Mouse (Mus musculus): Measurements from ENCODE around the gene Snx25. TPM values are rescaled to one million over a fixed set of nuclear protein-coding genes. Genes with fewer than 3 reads are reported as not detected.
A peak's percentile ranks its signal among the peaks of the same experiment; 100 is the strongest.

Gene Snx25
- polyA plus RNA-seq, 1 experiment from 2014 or later, result 7.4 TPM

DNA sequence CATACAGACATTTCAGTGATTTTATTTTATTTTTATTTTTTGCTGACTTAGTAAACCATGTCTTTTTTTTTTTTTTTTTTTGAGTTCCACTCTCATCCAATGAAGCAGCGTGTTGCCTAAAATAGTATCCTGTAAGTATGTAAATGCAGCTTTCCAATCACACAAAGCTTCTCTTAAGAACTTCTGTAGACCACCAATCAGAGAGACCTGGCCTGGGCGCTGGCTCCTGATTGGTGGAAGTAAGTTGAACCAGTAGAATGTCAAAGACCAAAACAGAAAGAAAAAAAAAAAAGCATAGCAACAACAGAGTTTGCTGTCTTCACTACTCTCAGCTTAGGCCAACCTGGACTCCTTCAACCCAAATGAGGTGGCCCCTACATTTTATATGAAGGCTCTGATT is 141.7 kb downstream of the Snx25 start:
- H3K4me1 ChIP-seq (ENCODE audit: control insufficient read depth, insufficient read depth, low read length), result no peaks in the 10 kb centered on the region
- WGBS, result 59% methylated on average over 2 of the region's 2 CpGs
- no peak overlapping the region for H3K4me3 ChIP-seq (ENCODE audit: low read length)
- no peaks in the 10 kb centered on the region for H3K9me3 ChIP-seq (ENCODE audit: control insufficient read depth, low read length)
- H3K27ac ChIP-seq (ENCODE audit: low read depth, low read length), result no peak overlapping the region
- H3K36me3 ChIP-seq (ENCODE audit: control insufficient read depth, insufficient read depth, low read length), result no peaks in the 10 kb centered on the region
- no peak overlapping the region for H3K9ac ChIP-seq (ENCODE audit: low read depth, low read length)
- H3K27me3 ChIP-seq (ENCODE audit: control insufficient read depth, insufficient read depth, low read length), result no peaks in the 10 kb centered on the region
- ATAC-seq (ENCODE audit: low FRiP score, low TSS enrichment), result peak; percentile 35; the same call in 1 of the 2 replicates
- H3K4me2 ChIP-seq (replicated peaks; ENCODE audit: low read depth, low read length), result peak overlapping the region; percentile 19; the same call in 1 of the 2 replicates

DNA sequence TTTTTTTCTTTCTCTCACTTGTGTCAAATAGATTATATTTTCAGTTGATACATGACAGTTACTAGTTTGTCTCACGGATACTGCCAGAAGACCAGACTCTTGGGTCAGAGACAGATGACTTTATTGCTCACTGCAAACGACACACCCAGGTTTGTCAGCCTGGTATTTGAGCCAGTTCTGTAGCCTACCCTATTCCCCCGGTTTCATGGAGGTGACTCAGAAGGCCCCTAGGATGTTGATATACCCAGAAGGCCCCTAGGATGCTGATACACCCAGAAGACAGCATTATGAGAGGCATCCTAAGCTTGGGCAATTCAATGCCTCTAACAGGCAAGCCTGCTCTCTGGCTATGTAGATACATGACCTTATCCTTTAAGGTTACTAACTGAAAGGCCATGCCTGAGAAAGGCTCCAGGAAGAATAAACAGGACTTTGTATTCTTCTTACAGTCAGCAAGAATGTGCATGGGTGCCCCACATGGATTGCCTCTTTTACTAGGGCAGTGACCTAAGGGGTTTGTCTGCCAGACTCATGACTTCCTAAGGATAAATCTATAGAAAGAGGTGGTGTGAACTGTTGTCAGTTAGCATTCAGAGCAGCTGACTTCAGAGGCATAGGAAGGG is 144.8 kb downstream of the Snx25 start:
- 49% methylated on average over 3 of the region's 3 CpGs for WGBS
- no peak for ATAC-seq (ENCODE audit: low FRiP score, low TSS enrichment)
- H3K27me3 ChIP-seq (ENCODE audit: control insufficient read depth, insufficient read depth, low read length), result no peaks in the 10 kb centered on the region
- H3K36me3 ChIP-seq (ENCODE audit: control insufficient read depth, insufficient read depth, low read length), result no peaks in the 10 kb centered on the region
- H3K4me2 ChIP-seq (replicated peaks; ENCODE audit: low read depth, low read length), result no peak overlapping the region
- no peak overlapping the region for H3K9ac ChIP-seq (ENCODE audit: low read depth, low read length)
- no peaks in the 10 kb centered on the region for H3K4me1 ChIP-seq (ENCODE audit: control insufficient read depth, insufficient read depth, low read length)
- no peak overlapping the region for H3K27ac ChIP-seq (ENCODE audit: low read depth, low read length)
- H3K9me3 ChIP-seq (ENCODE audit: control insufficient read depth, low read length), result no peaks in the 10 kb centered on the region
- no peak overlapping the region for H3K4me3 ChIP-seq (ENCODE audit: low read length)

DNA sequence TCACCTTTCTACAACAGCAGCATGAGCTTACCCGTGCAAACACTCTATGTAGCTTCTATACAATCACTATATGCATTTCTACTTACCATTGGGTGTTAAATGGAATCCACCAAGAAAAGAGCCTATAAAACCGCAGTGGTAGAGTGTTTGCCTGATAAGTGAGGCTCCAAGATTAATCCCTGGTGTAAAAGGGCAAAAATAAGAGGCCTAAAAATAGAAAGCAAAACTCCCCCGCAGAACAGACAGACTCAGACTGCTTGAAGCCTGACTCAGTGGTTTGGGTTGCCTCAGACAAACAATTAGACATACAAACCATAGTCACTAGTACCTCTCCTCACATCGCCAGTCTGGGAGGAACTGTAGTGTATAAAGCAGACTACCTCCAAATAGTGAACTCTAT is 146.4 kb downstream of the Snx25 start, which contains the start of gene Ankrd37:
TSS of gene Ankrd37 (minus strand) at position 112 of the 400 bp plus-strand sequence.
- WGBS, result 73% methylated on average over 4 of the region's 4 CpGs
- no peak within 1 kb of the TSS for H3K4me3 ChIP-seq (ENCODE audit: low read length)
- H3K4me1 ChIP-seq (ENCODE audit: control insufficient read depth, insufficient read depth, low read length), result no peaks in the 10 kb centered on the region
- no peaks in the 10 kb centered on the region for H3K9me3 ChIP-seq (ENCODE audit: control insufficient read depth, low read length)
- H3K27me3 ChIP-seq (ENCODE audit: control insufficient read depth, insufficient read depth, low read length), result no peaks in the 10 kb centered on the region
- no peaks in the 10 kb centered on the region for H3K36me3 ChIP-seq (ENCODE audit: control insufficient read depth, insufficient read depth, low read length)
- no peak for ATAC-seq (ENCODE audit: low FRiP score, low TSS enrichment)
- H3K4me2 ChIP-seq (replicated peaks; ENCODE audit: low read depth, low read length), result no peak within 1 kb of the TSS
- H3K9ac ChIP-seq (ENCODE audit: low read depth, low read length), result no peak within 1 kb of the TSS
- no peak within 1 kb of the TSS for H3K27ac ChIP-seq (ENCODE audit: low read depth, low read length)

DNA sequence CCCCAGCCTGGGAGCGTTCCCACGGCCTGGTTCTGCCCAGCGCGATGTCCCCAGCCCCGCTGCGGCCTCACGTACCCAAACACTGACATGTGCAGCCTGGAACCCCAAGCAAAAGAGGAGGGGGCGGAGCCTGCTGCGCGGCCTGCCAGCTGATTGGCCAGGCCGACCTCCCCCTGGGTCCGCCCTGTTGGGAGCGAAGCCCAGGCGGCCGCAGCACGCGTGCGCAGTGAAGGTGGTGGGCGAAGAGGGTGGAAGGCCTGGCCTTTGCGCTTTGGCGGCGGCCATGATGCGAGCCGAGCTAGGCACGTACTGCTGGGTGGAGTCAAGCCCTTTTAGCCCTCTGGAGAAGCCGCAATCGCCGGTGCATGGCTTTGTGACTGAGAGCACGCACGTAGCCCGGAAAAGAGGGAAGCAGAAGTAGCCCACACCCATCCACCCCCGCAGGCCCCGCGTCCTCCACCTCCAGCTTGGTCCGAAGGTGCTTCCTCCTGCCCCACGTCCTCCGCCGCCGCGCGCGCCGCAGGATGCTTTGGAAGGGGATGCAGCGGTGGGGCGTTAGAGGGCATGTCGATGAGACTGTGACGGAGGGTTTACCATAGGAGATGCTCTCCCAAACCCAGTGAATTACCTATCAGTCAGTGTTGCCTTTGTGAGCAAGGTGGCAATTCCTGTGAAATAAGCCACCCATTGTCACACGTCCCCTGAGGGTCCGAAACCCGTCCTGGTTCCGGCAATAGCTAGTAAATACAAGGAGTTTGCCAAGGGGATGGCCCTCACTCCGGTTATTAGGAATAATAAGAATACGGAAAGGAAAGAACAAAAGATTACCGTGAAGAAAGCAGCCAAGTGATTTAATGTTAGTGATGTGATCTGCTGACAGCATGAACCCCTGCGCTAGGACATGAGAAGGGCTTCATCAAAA is 151.9 kb downstream of the Snx25 start:
- ATAC-seq (ENCODE audit: low FRiP score, low TSS enrichment), result peak; percentile 99
- 5% methylated on average over 55 of the region's 55 CpGs for whole genome bisulfite sequencing
- no peaks in the 10 kb centered on the region for H3K27me3 ChIP-seq (ENCODE audit: control insufficient read depth, insufficient read depth, low read length)

DNA sequence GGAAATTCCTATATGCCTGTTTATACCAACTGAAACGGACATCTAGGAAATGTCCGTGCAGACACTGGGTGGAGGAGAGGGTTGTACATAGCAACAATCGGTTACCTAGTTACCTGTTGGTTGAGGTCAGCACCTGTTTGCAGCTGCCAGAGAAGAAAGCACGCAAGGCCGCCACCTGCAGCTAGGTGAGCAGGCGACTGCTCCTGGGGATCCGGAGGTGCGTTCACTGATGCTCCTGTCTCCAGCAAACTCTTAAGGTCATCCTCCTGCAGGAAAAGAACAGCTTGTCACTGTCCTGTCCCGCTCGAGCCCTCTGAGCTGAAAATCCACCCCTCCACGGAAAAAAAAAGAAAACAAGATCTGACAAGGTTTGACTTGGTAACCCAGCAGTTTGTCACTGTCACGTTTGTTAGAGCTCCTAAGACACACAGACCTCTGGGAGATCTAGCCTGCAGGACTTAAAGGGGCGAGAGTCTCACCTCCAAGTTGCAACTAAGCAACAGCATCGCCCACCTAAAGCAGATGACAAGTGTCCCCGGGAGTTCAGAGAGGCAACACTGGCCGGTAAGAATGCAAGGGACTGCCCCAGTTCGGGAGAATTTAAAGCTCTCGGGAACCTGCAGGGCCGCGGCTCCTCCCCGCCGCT is 152.7 kb downstream of the Snx25 start, which contains the start of gene Lrp2bp:
TSS of gene Lrp2bp (plus strand) at position 166 of the 646 bp plus-strand sequence.
- H3K9ac ChIP-seq (ENCODE audit: low read depth, low read length), result peak within 1 kb of the TSS; percentile 76
- no peaks in the 10 kb centered on the region for H3K27me3 ChIP-seq (ENCODE audit: control insufficient read depth, insufficient read depth, low read length)
- peak within 1 kb of the TSS; percentile 95 for H3K27ac ChIP-seq (ENCODE audit: low read depth, low read length)
- 1% methylated on average over 22 of the region's 22 CpGs for WGBS
- ATAC-seq (ENCODE audit: low FRiP score, low TSS enrichment), result peak; percentile 21
- peak within 1 kb of the TSS; percentile 43 for H3K4me3 ChIP-seq (ENCODE audit: low read length)
- peak within 1 kb of the TSS; percentile 64 for H3K4me2 ChIP-seq (replicated peaks; ENCODE audit: low read depth, low read length)
- peaks cover 22% of the 10 kb centered on the region for H3K36me3 ChIP-seq (ENCODE audit: control insufficient read depth, insufficient read depth, low read length)
- H3K9me3 ChIP-seq (ENCODE audit: control insufficient read depth, low read length), result no peaks in the 10 kb centered on the region
- no peaks in the 10 kb centered on the region for H3K4me1 ChIP-seq (ENCODE audit: control insufficient read depth, insufficient read depth, low read length)

More for the DNA sequence above, 151.9 kb downstream of the Snx25 start:
- Histone ChIP-seq H3K4me1 (ENCODE audit: control insufficient read depth, insufficient read depth, low read length) (no peaks in the 10 kb centered on the region), H3K27ac (ENCODE audit: low read depth, low read length) (peak overlapping the region; percentile 95), H3K36me3 (ENCODE audit: control insufficient read depth, insufficient read depth, low read length) (peaks cover 22% of the 10 kb centered on the region), H3K4me2 (replicated peaks; ENCODE audit: low read depth, low read length) (peak overlapping the region; percentile 64), H3K9me3 (ENCODE audit: control insufficient read depth, low read length) (no peaks in the 10 kb centered on the region), H3K4me3 (ENCODE audit: low read length) (peak overlapping the region; percentile 43), H3K9ac (ENCODE audit: low read depth, low read length) (peak overlapping the region; percentile 76)

DNA sequence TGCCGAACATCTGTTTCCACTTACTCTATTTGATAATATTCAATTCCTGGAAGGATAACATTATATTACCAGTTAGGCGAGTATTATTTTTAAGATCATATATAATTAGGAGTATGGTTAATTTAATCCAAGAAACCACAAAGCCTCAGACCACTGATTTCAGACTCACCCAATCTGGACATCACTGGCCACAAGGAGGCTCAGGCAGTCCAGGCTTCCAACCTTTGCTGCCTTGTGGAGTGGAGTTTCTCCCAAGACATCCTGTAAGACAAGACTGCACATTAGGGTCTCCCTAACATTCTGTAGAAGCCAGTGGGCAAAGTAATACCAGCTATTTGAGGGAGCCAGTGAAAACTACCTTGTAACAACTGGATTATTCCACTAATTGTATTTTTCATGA is 153.7 kb downstream of the Snx25 start:
- H3K4me1 ChIP-seq (ENCODE audit: control insufficient read depth, insufficient read depth, low read length), result no peaks in the 10 kb centered on the region
- no peak overlapping the region for H3K9ac ChIP-seq (ENCODE audit: low read depth, low read length)
- no peak overlapping the region for H3K4me3 ChIP-seq (ENCODE audit: low read length)
- no peak overlapping the region for H3K27ac ChIP-seq (ENCODE audit: low read depth, low read length)
- no peak for ATAC-seq (ENCODE audit: low FRiP score, low TSS enrichment)
- H3K4me2 ChIP-seq (replicated peaks; ENCODE audit: low read depth, low read length), result no peak overlapping the region
- no peaks in the 10 kb centered on the region for H3K9me3 ChIP-seq (ENCODE audit: control insufficient read depth, low read length)
- 86% methylated on average over 2 of the region's 2 CpGs for WGBS
- no peaks in the 10 kb centered on the region for H3K27me3 ChIP-seq (ENCODE audit: control insufficient read depth, insufficient read depth, low read length)
- H3K36me3 ChIP-seq (ENCODE audit: control insufficient read depth, insufficient read depth, low read length), result peaks cover 30% of the 10 kb centered on the region

DNA sequence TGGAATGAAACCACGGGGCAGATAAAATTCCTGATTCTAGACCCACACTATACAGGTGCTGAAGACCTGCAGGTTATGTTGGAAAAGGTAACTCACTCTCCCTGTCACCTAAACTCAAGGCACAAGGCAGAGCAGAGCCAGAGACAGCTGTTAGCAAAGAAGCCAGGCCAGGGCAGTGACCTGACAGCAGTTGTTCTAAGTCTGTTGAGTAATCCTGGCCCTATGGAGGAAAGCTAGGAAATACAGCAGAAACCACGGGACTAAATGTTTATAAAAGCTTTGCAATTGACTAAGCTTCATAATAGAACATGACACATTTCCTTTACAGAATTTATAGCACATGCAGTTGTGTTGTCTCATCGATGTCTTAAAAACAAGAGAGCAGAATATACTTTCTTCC is 156.4 kb downstream of the Snx25 start:
- Histone ChIP-seq H3K36me3 (ENCODE audit: control insufficient read depth, insufficient read depth, low read length) (peaks cover 41% of the 10 kb centered on the region), H3K4me2 (replicated peaks; ENCODE audit: low read depth, low read length) (no peak overlapping the region), H3K9me3 (ENCODE audit: control insufficient read depth, low read length) (no peaks in the 10 kb centered on the region), H3K9ac (ENCODE audit: low read depth, low read length) (no peak overlapping the region), H3K27me3 (ENCODE audit: control insufficient read depth, insufficient read depth, low read length) (no peaks in the 10 kb centered on the region), H3K27ac (ENCODE audit: low read depth, low read length) (no peak overlapping the region), H3K4me3 (ENCODE audit: low read length) (no peak overlapping the region), H3K4me1 (ENCODE audit: control insufficient read depth, insufficient read depth, low read length) (no peaks in the 10 kb centered on the region)
- no peak for ATAC-seq (ENCODE audit: low FRiP score, low TSS enrichment)
- WGBS, result 90% methylated on average over 3 of the region's 3 CpGs

DNA sequence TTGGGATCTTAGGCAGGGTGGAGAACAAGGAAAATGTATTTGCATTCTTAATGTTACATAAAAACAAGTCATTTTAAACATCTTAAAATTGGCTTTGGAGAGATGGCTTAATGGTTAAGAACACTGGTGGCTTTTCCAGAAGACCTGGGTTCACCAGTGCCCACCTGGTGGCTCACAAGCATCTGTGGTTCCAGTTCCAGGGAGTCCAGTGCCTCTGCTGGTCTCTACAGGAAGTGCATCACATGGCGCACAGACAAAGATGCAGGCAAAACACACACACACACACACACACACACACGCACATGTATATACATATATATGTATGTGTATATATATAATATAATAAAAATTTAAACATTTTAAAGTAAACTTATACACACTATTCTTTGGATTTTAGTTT is 157.8 kb downstream of the Snx25 start:
- no peaks in the 10 kb centered on the region for H3K9me3 ChIP-seq (ENCODE audit: control insufficient read depth, low read length)
- WGBS, result 94% methylated on average over 2 of the region's 2 CpGs
- no peaks in the 10 kb centered on the region for H3K27me3 ChIP-seq (ENCODE audit: control insufficient read depth, insufficient read depth, low read length)
- ATAC-seq (ENCODE audit: low FRiP score, low TSS enrichment), result no peak
- H3K4me2 ChIP-seq (replicated peaks; ENCODE audit: low read depth, low read length), result no peak overlapping the region
- no peak overlapping the region for H3K4me3 ChIP-seq (ENCODE audit: low read length)
- peaks cover 41% of the 10 kb centered on the region for H3K36me3 ChIP-seq (ENCODE audit: control insufficient read depth, insufficient read depth, low read length)
- no peaks in the 10 kb centered on the region for H3K4me1 ChIP-seq (ENCODE audit: control insufficient read depth, insufficient read depth, low read length)
- H3K27ac ChIP-seq (ENCODE audit: low read depth, low read length), result no peak overlapping the region
- no peak overlapping the region for H3K9ac ChIP-seq (ENCODE audit: low read depth, low read length)

Measured in kidney, embryonic 14.5 days (tissue).